ENCODE assay signal across 20 mouse cellular contexts in the genomic region with DNA sequence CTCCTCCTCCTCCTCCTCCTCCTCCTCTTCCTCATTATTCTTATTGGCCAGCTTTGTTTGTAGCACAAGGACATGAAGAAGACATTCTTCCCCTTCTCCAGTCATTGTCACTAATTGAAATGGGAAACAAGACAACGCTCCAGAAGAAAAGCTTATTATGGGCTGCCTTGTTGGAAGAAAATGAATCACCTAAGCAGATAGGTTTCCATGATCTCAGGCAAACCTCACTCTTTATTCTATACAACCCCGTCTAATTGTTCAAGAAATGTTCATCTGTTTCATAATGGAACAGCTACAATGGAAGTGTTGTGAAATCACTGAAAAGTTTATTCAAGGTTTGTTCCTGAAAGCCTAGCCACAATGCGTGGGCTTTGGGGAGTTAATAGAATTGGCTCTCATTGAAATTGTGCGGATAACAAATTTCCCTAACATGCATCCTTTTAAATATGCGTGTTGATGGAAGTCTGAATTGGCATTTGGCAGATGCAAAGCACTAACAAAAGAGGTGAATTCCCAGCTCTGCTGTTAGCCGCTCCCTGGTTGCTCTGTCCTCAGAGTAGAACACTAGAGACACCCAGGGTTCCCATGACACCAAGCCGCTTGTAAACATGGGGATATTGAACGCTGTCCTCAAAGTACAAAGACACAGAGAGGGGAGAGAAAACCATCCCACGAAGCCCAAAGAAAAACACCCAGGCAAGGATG.
DNase-seq lines count a peak whose midpoint lies in the region; ATAC-seq lines count a peak whose summit lies in the region.
"Had no signal": no experiment of that assay in that cellular context is flagged by ENCODE, and none has a peak within 500 bp of the region (broad histone marks: within the 10 kb centered on the region; RNA-seq: fewer than 3 reads in every experiment).

No protein-coding gene starts in this region.

- H3K36me3 ChIP-seq in forebrain, embryonic 12.5 days (replicated peaks), result no peaks in the 10 kb centered on the region
- H3K36me3 ChIP-seq: embryonic facial prominence, embryonic 12.5 days; G1E; heart, embryonic 13.5 days; limb, embryonic 15.5 days had no signal

- no peaks in the 10 kb centered on the region for H3K9me3 ChIP-seq in forebrain, embryonic 12.5 days
- H3K9me3 ChIP-seq: embryonic facial prominence, embryonic 12.5 days; heart, embryonic 13.5 days; limb, embryonic 15.5 days had no signal

- peaks cover 50% of the 10 kb centered on the region for H3K4me1 ChIP-seq in forebrain, embryonic 12.5 days

- peak overlapping the region; percentile 15; the same call in 1 of the 2 replicates for H3K4me2 ChIP-seq in forebrain, embryonic 12.5 days
- H3K4me2 ChIP-seq: embryonic facial prominence, embryonic 12.5 days; heart, embryonic 13.5 days; limb, embryonic 15.5 days had no signal

- H3K27ac ChIP-seq in forebrain, embryonic 12.5 days, result peak overlapping the region; percentile 63; the same call in 1 of the 2 replicates
- H3K27ac ChIP-seq: embryonic facial prominence, embryonic 12.5 days; heart, embryonic 13.5 days; limb, embryonic 15.5 days had no signal

- 12% methylated on average over 9 of the region's 9 CpGs for WGBS in forebrain, embryonic 12.5 days

- H3K27me3 ChIP-seq in forebrain, embryonic 12.5 days, result peaks cover 30% of the 10 kb centered on the region

- ATAC-seq in forebrain, embryonic 12.5 days (ENCODE audit: low FRiP score), result 0 out of 2 replicates have a peak, but pooled peaks have one; percentile 33
- no peak for ATAC-seq in erythroid progenitor cell, adult 5-6 weeks (replicated peaks; ENCODE audit: low FRiP score, poor library complexity, severe bottlenecking)
- no peak for ATAC-seq in erythroblast, adult 5-6 weeks (replicated peaks; ENCODE audit: low FRiP score, poor library complexity, severe bottlenecking)
- ATAC-seq: liver, postnatal 0 days had no signal

- peak; percentile 85 for DNase-seq in Muller cell, postnatal 12 days (ENCODE audit: inconsistent ontology term)
- peak; percentile 16 for DNase-seq in ZHBTc4 (ENCODE audit: low read depth, low spot score)
- DNase-seq in mesoderm, embryonic 11.5 days (ENCODE audit: low read depth, low spot score), result peak; percentile 24
- DNase-seq in frontal cortex, postnatal 25 days (ENCODE audit: low spot score in 2 of 2), result no peak
- DNase-seq: adrenal gland, postnatal 10 days; cerebellum, adult 9-11 months; gastrocnemius, postnatal 14 days; kidney, adult 18-20 months; kidney, postnatal 25 days; layer of hippocampus, adult 9-11 months; liver, postnatal 0 days; lung, postnatal 4 days; right cerebral cortex, postnatal 14 days had no signal

- no peak overlapping the region for H3K9ac ChIP-seq in forebrain, embryonic 12.5 days
- H3K9ac ChIP-seq: embryonic facial prominence, embryonic 12.5 days; heart, embryonic 13.5 days; limb, embryonic 15.5 days; liver, postnatal 0 days had no signal

- H3K4me3 ChIP-seq in forebrain, embryonic 12.5 days (replicated peaks), result no peak overlapping the region
- H3K4me3 ChIP-seq: embryonic facial prominence, embryonic 12.5 days; heart, embryonic 13.5 days; limb, embryonic 15.5 days had no signal

Comparison
In these comparisons a context has a peak if more than half of its experiments do, and no peak if none do; other contexts are left out.
1. DNase-seq: peak in Muller cell, postnatal 12 days (single experiment), ZHBTc4 (single experiment) and mesoderm, embryonic 11.5 days (single experiment); none in frontal cortex, postnatal 25 days (0 of 2).